Mouse (Mus musculus): Measurements from ENCODE around the gene Lmtk3. TPM values are rescaled to one million over a fixed set of nuclear protein-coding genes. Genes with fewer than 3 reads are reported as not detected.
A peak's percentile ranks its signal among the peaks of the same experiment; 100 is the strongest.

Lmtk3 gene
- polyA plus RNA-seq, 1 experiment from 2014 or later = 0.08 TPM

DNA sequence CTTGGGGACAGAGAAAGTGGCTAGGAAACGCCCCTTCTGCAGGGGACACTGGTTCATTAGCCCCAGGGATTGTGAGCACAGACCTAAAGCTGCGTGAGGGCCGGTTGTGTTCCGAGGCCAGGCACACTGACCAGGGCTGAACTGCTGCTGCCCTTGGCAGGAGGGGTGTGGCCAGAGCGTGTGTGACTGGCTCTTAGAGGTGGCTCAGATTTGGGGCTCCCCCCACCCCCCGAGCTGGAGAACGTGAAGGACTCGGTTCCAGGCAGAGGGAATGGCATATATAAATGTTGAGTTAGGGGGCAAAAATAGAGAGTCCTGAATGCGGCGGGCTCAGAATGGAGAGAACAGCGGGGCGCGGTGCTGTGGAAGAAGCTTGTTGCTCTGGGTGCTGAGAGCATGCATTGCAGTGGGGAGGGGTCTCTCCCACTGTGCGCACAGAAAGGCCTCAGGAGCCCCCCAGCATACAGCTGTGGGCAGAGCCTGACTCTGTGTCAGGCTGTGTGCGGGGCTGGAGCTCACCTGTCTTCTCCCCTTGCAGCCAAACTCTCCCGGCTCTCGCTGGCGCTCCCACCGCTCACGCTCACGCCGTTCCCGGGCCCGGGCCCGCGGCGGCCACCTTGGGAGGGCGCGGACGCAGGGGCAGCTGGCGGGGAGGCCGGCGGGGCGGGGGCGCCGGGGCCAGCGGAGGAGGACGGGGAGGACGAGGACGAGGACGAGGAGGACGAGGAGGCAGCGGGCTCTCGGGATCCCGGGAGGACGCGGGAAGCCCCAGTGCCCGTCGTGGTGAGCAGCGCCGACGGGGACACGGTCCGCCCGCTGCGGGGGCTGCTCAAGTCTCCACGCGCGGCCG lies 14.3 kb downstream of the Lmtk3 start:
- H3K9me3 ChIP-seq (ENCODE audit: control insufficient read depth) = no peaks in the 10 kb centered on the region
- peak overlapping the region; percentile 48 for H3K4me3 ChIP-seq (ENCODE audit: low read depth, low read length)
- peak overlapping the region; percentile 93 for H3K4me2 ChIP-seq (replicated peaks; ENCODE audit: low read depth)
- peak overlapping the region; percentile 37; the same call in 1 of the 2 replicates for H3K9ac ChIP-seq (ENCODE audit: low read depth, low read length)
- H3K27me3 ChIP-seq (replicated peaks; ENCODE audit: control insufficient read depth, insufficient read depth, low read length) = peaks cover 10% of the 10 kb centered on the region; the same call in 1 of the 2 replicates
- H3K36me3 ChIP-seq (ENCODE audit: control insufficient read depth, insufficient read depth) = no peaks in the 10 kb centered on the region; the same call in 1 of the 2 replicates
- TF ChIP-seq CTCF (IDR thresholded peaks at IDR 0.05; ENCODE audit: low read depth) = no peak
- WGBS = 5% methylated on average over 46 of the region's 60 CpGs
- no peaks in the 10 kb centered on the region for H3K4me1 ChIP-seq (replicated peaks; ENCODE audit: control insufficient read depth, insufficient read depth, low read length)
- no peak overlapping the region for H3K27ac ChIP-seq (ENCODE audit: low read depth, low read length)
- ATAC-seq = no peak

DNA sequence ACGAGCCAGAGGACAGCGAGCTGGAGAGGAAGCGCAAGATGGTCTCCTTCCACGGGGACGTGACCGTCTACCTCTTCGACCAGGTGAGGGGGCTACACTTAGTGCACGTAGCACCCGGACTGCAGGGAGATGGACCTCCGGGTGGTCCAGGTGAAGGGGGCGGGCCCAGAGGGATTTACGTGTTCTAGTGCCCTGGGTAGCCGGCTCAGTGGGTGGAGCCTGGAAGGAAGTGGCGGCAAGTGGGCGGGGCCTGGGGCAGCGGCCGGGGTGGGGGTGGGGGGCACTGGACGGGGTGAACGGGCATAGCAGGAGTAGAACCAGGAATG lies 14.9 kb downstream of the Lmtk3 start:
- H3K4me3 ChIP-seq (ENCODE audit: low read depth, low read length) = peak overlapping the region; percentile 48
- peak overlapping the region; percentile 93 for H3K4me2 ChIP-seq (replicated peaks; ENCODE audit: low read depth)
- peaks cover 10% of the 10 kb centered on the region; the same call in 1 of the 2 replicates for H3K27me3 ChIP-seq (replicated peaks; ENCODE audit: control insufficient read depth, insufficient read depth, low read length)
- no peaks in the 10 kb centered on the region for H3K4me1 ChIP-seq (replicated peaks; ENCODE audit: control insufficient read depth, insufficient read depth, low read length)
- H3K27ac ChIP-seq (ENCODE audit: low read depth, low read length) = no peak overlapping the region
- 1% methylated on average over 19 of the region's 19 CpGs for WGBS
- H3K9me3 ChIP-seq (ENCODE audit: control insufficient read depth) = no peaks in the 10 kb centered on the region
- ATAC-seq = no peak
- TF ChIP-seq CTCF (IDR thresholded peaks at IDR 0.05; ENCODE audit: low read depth) = no peak
- no peaks in the 10 kb centered on the region; the same call in 1 of the 2 replicates for H3K36me3 ChIP-seq (ENCODE audit: control insufficient read depth, insufficient read depth)
- peak overlapping the region; percentile 37; the same call in 1 of the 2 replicates for H3K9ac ChIP-seq (ENCODE audit: low read depth, low read length)

GRCm38 (mm10) chr7:45798931-45799330 lies 15.4 kb downstream of the Lmtk3 start:
- H3K9me3 ChIP-seq (ENCODE audit: control insufficient read depth) = no peaks in the 10 kb centered on the region
- peaks cover 10% of the 10 kb centered on the region; the same call in 1 of the 2 replicates for H3K27me3 ChIP-seq (replicated peaks; ENCODE audit: control insufficient read depth, insufficient read depth, low read length)
- 58% methylated on average over 7 of the region's 7 CpGs for WGBS
- H3K4me1 ChIP-seq (replicated peaks; ENCODE audit: control insufficient read depth, insufficient read depth, low read length) = no peaks in the 10 kb centered on the region
- H3K27ac ChIP-seq (ENCODE audit: low read depth, low read length) = no peak overlapping the region
- no peak for ATAC-seq
- no peaks in the 10 kb centered on the region; the same call in 1 of the 2 replicates for H3K36me3 ChIP-seq (ENCODE audit: control insufficient read depth, insufficient read depth)
- no peak for TF ChIP-seq CTCF (IDR thresholded peaks at IDR 0.05; ENCODE audit: low read depth)
- peak overlapping the region; percentile 48 for H3K4me3 ChIP-seq (ENCODE audit: low read depth, low read length)
- no peak overlapping the region for H3K9ac ChIP-seq (ENCODE audit: low read depth, low read length)
- peak overlapping the region; percentile 93; the same call in 1 of the 2 replicates for H3K4me2 ChIP-seq (replicated peaks; ENCODE audit: low read depth)

GRCm38 (mm10) chr7:45800001-45800400 lies 16.5 kb downstream of the Lmtk3 start:
- Histone ChIP-seq H3K9ac (ENCODE audit: low read depth, low read length) (no peak overlapping the region), H3K4me3 (ENCODE audit: low read depth, low read length) (peak overlapping the region; percentile 30), H3K9me3 (ENCODE audit: control insufficient read depth) (no peaks in the 10 kb centered on the region), H3K4me1 (replicated peaks; ENCODE audit: control insufficient read depth, insufficient read depth, low read length) (no peaks in the 10 kb centered on the region), H3K27me3 (replicated peaks; ENCODE audit: control insufficient read depth, insufficient read depth, low read length) (peaks cover 10% of the 10 kb centered on the region; the same call in 1 of the 2 replicates), H3K4me2 (replicated peaks; ENCODE audit: low read depth) (peak overlapping the region; percentile 69), H3K36me3 (ENCODE audit: control insufficient read depth, insufficient read depth) (no peaks in the 10 kb centered on the region; the same call in 1 of the 2 replicates), H3K27ac (ENCODE audit: low read depth, low read length) (no peak overlapping the region)
- TF ChIP-seq CTCF (IDR thresholded peaks at IDR 0.05; ENCODE audit: low read depth) = no peak
- no peak for ATAC-seq
- 33% methylated on average over 7 of the region's 7 CpGs for WGBS

DNA sequence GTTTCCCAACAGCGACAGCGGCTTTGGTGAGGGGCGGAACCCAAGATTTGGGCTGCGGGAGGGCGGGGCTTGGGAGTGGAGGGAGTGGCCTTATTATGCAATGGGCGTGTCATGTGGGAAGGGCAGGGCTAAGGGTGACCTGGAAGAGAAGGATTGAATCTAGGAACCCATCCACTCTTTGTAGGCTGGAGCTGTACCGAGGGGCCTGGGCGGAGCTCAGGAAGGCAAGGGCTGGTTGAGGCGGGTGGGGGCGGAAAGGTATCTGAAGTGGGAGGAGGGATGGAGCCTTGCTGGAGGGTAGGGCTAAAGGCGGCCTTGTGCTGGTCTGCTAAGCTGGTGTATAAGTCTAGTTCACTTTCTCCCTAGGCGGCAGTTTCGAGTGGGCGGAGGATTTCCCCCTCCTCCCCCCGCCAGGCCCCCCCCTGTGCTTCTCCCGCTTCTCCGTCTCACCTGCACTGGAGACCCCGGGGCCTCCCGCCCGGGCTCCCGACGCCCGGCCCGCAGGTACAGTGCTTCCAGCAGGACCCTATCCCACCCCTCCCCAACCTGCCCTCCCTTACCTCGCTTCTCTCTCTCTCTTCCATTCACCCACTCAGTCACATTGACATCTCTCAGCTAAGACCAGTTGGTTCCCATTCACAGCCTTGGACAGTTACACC lies 17.1 kb downstream of the Lmtk3 start:
- no peaks in the 10 kb centered on the region for H3K9me3 ChIP-seq (ENCODE audit: control insufficient read depth)
- WGBS = 15% methylated on average over 22 of the region's 25 CpGs
- no peak for TF ChIP-seq CTCF (IDR thresholded peaks at IDR 0.05; ENCODE audit: low read depth)
- no peak overlapping the region for H3K9ac ChIP-seq (ENCODE audit: low read depth, low read length)
- H3K36me3 ChIP-seq (ENCODE audit: control insufficient read depth, insufficient read depth) = no peaks in the 10 kb centered on the region; the same call in 1 of the 2 replicates
- ATAC-seq = peak; percentile 28
- peak overlapping the region; percentile 69 for H3K4me2 ChIP-seq (replicated peaks; ENCODE audit: low read depth)
- peak overlapping the region; percentile 30 for H3K4me3 ChIP-seq (ENCODE audit: low read depth, low read length)
- no peak overlapping the region for H3K27ac ChIP-seq (ENCODE audit: low read depth, low read length)
- H3K4me1 ChIP-seq (replicated peaks; ENCODE audit: control insufficient read depth, insufficient read depth, low read length) = no peaks in the 10 kb centered on the region
- H3K27me3 ChIP-seq (replicated peaks; ENCODE audit: control insufficient read depth, insufficient read depth, low read length) = peaks cover 10% of the 10 kb centered on the region; the same call in 1 of the 2 replicates

DNA sequence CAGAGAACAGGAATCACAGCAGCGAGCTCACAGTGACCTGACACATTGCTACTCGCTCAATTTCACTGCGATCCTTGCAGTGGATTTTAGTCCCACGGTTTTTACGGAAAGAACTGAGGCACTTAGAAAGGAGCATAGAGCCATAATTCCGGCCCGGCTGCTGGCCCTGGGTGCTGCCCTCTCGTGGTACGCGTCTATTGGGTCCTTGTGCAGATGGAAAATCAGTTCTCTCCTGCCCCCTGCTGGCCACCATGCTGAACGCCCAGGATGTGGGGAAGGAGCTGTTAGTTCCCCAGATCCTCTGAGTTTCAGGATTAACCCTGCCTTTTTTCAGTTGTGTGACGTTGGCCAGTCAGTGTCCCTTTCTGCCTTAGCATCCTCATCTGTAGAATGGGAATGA lies 17.8 kb downstream of the Lmtk3 start:
- peak; percentile 51 for ATAC-seq
- Histone ChIP-seq H3K27ac (ENCODE audit: low read depth, low read length) (no peak overlapping the region), H3K27me3 (replicated peaks; ENCODE audit: control insufficient read depth, insufficient read depth, low read length) (peaks cover 10% of the 10 kb centered on the region; the same call in 1 of the 2 replicates), H3K4me3 (ENCODE audit: low read depth, low read length) (peak overlapping the region; percentile 30), H3K4me1 (replicated peaks; ENCODE audit: control insufficient read depth, insufficient read depth, low read length) (no peaks in the 10 kb centered on the region), H3K36me3 (ENCODE audit: control insufficient read depth, insufficient read depth) (no peaks in the 10 kb centered on the region; the same call in 1 of the 2 replicates), H3K4me2 (replicated peaks; ENCODE audit: low read depth) (peak overlapping the region; percentile 69), H3K9me3 (ENCODE audit: control insufficient read depth) (no peaks in the 10 kb centered on the region), H3K9ac (ENCODE audit: low read depth, low read length) (no peak overlapping the region)
- WGBS = 1% methylated on average over 12 of the region's 12 CpGs
- TF ChIP-seq CTCF (IDR thresholded peaks at IDR 0.05; ENCODE audit: low read depth) = peak; percentile 100

All from intestine, postnatal 0 days (tissue).